Comparison of ENCODE assay signal across 13 mouse cellular contexts in the genomic region with DNA sequence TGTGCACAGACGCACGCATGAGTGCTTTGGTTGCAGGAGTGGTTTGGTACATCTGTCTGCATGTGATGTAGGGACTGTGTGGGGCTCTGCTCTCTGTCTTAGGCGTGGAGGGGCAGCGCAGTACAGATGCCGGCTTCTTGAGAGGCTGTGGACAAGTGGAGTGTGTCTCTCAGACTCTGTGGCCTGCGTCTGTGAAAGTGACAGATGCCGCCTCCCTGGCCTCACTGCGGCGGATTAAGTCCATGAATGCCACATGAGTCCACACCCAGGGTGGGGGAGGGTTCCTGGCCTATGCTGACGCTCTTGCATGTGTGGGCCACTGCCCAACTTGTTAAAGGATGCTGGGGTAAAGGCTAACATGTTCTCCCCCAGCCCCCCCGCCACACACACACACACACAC. TPM values are rescaled to one million over a fixed set of nuclear protein-coding genes. Genes with fewer than 3 reads are reported as not detected.
A peak's percentile ranks its signal among the peaks of the same experiment; 100 is the strongest.
DNase-seq lines count a peak whose midpoint lies in the region; ATAC-seq lines count a peak whose summit lies in the region.
"Had no signal": no experiment of that assay in that cellular context is flagged by ENCODE, and none has a peak within 500 bp of the region (broad histone marks: within the 10 kb centered on the region; RNA-seq: fewer than 3 reads in every experiment).

No protein-coding gene starts in this region.

- no peak for ATAC-seq in neural tube, embryonic 11.5 days (ENCODE audit: insufficient read depth, low FRiP score, low TSS enrichment)
- ATAC-seq in midbrain, embryonic 13.5 days: peak; percentile 66

- peak; percentile 61 to 71 for DNase-seq in cerebellum, postnatal 14 days
- DNase-seq in cerebellum, postnatal 4 days (ENCODE audit: low spot score in 2 of 2): no peak
- DNase-seq in neural tube, embryonic 11.5 days (ENCODE audit: low spot score): peak; percentile 40
- DNase-seq in neural tube, embryonic 10.5 days (ENCODE audit: extremely low spot score, low spot score): no peak
- peak; percentile 84 for DNase-seq in retina, postnatal 1 day
- DNase-seq in right cerebral cortex, postnatal 36 days (ENCODE audit: low spot score in 2 of 2): no peak
- no peak for DNase-seq in lung, postnatal 4 days
- DNase-seq: adrenal gland, postnatal 14 days; heart, postnatal 14 days; kidney, adult 11 months; thymus, postnatal 25 days had no signal

- no peaks in the 10 kb centered on the region for H3K36me3 ChIP-seq in neural tube, embryonic 11.5 days (ENCODE audit: control insufficient read depth, insufficient read depth, low read length)
- H3K36me3 ChIP-seq in midbrain, embryonic 13.5 days: no peaks in the 10 kb centered on the region

- 60% methylated on average over 11 of the region's 11 CpGs for WGBS in neural tube, embryonic 11.5 days
- 21% methylated on average over 10 of the region's 11 CpGs for WGBS in midbrain, embryonic 13.5 days

- peak overlapping the region; percentile 47 for H3K27ac ChIP-seq in neural tube, embryonic 11.5 days (ENCODE audit: low read depth, low read length)
- peak overlapping the region; percentile 99 for H3K27ac ChIP-seq in midbrain, embryonic 13.5 days
- H3K27ac ChIP-seq: liver, embryonic 14.5 days had no signal

- peaks cover 6% of the 10 kb centered on the region; the same call in 1 of the 2 replicates for H3K4me1 ChIP-seq in neural tube, embryonic 11.5 days (ENCODE audit: control insufficient read depth, insufficient read depth, low read length)
- peaks cover 81% of the 10 kb centered on the region for H3K4me1 ChIP-seq in midbrain, embryonic 13.5 days (replicated peaks)

- 0 out of 2 replicates have a peak overlapping the region, but pooled peaks have one; percentile 2 for H3K4me2 ChIP-seq in neural tube, embryonic 11.5 days (ENCODE audit: low read depth)
- peak overlapping the region; percentile 83 for H3K4me2 ChIP-seq in midbrain, embryonic 13.5 days (replicated peaks)

- H3K9ac ChIP-seq in neural tube, embryonic 11.5 days (ENCODE audit: low read length): no peak overlapping the region
- peak overlapping the region; percentile 55 for H3K9ac ChIP-seq in midbrain, embryonic 13.5 days (replicated peaks)
- H3K9ac ChIP-seq: liver, embryonic 14.5 days had no signal

- peaks cover 7% of the 10 kb centered on the region; the same call in 1 of the 2 replicates for H3K27me3 ChIP-seq in neural tube, embryonic 11.5 days (ENCODE audit: control insufficient read depth, insufficient read depth, low read length)
- no peaks in the 10 kb centered on the region for H3K27me3 ChIP-seq in midbrain, embryonic 13.5 days

- no peak overlapping the region for H3K4me3 ChIP-seq in neural tube, embryonic 11.5 days (ENCODE audit: low read depth, low read length)
- peak overlapping the region; percentile 8; the same call in 1 of the 2 replicates for H3K4me3 ChIP-seq in midbrain, embryonic 13.5 days (replicated peaks)

- H3K9me3 ChIP-seq in neural tube, embryonic 11.5 days (ENCODE audit: control insufficient read depth, low read length): no peaks in the 10 kb centered on the region
- H3K9me3 ChIP-seq in midbrain, embryonic 13.5 days: no peaks in the 10 kb centered on the region

RNA-seq across cellular contexts. Expression of gene Pou2f2, which starts 5.2 kb away (rescaled TPM):
- 33.7 and 40.9 TPM in 2 replicates for polyA plus RNA-seq in neural tube, embryonic 11.5 days (2014; fragmentation: Nextera tagmentation; extraction: Ambion mirVana)
- polyA plus RNA-seq in midbrain, embryonic 13.5 days (2015; fragmentation: Nextera tagmentation; extraction: Ambion mirVana): 56.2 and 62.0 TPM in 2 replicates

RNA-seq across cellular contexts. Expression of gene Dedd2, which starts 46.1 kb away (rescaled TPM):
- polyA plus RNA-seq in neural tube, embryonic 11.5 days (2014; fragmentation: Nextera tagmentation; extraction: Ambion mirVana): 11.0 and 11.6 TPM in 2 replicates
- polyA plus RNA-seq in midbrain, embryonic 13.5 days (2015; fragmentation: Nextera tagmentation; extraction: Ambion mirVana): 12.5 and 13.3 TPM in 2 replicates

RNA-seq across cellular contexts. Expression of gene Zfp526, which starts 46.9 kb away (rescaled TPM):
- polyA plus RNA-seq in neural tube, embryonic 11.5 days (2014; fragmentation: Nextera tagmentation; extraction: Ambion mirVana): 3.7 and 3.8 TPM in 2 replicates
- polyA plus RNA-seq in midbrain, embryonic 13.5 days (2015; fragmentation: Nextera tagmentation; extraction: Ambion mirVana): 2.2 and 2.6 TPM in 2 replicates

Comparison
In these comparisons a context has a peak if more than half of its experiments do, and no peak if none do; other contexts are left out.
1. DNase-seq: peak in cerebellum, postnatal 14 days (2 of 2), neural tube, embryonic 11.5 days (single experiment) and retina, postnatal 1 day (single experiment); none in cerebellum, postnatal 4 days (0 of 2), neural tube, embryonic 10.5 days (single experiment), right cerebral cortex, postnatal 36 days (0 of 2) and lung, postnatal 4 days (0 of 2).